Mouse (Mus musculus) frontal cortex, adult 2 months (tissue): ENCODE data around the gene Dpp3. TPM values are rescaled to one million over a fixed set of nuclear protein-coding genes. Genes with fewer than 3 reads are reported as not detected.
"Not testable (repeated sequence)": the region's sequence is repeated elsewhere in the genome, so short reads cannot be mapped to it uniquely, and the experiment has no call there.

Experiments
- DNase-seq, 2 experiments: peaks; one replicate each; pipeline ENCODE4 v3.0.0; 2022; ENCODE audit warnings: low spot score in 1 of 2; ENCODE audit errors: extremely low spot score in 1 of 2
- polyA plus RNA-seq: library from polyadenylated mRNA; depleted of rRNA; stranded (reverse); fragments of >200 nt; gene quantifications from 2 replicates; pipeline ENCODE4 v1.2.3, GENCODE M21; 2012; rRNA removed

The Dpp3 gene
- polyA plus RNA-seq, 1 experiment = 45.7 TPM

GRCm38 (mm10) chr19:4896780-4897520 lies 31.1 kb downstream of the Dpp3 start:
- DNase-seq = no peak

- no peak for DNase-seq
Observed at GRCm38 (mm10) chr19:4891798-4892197, 36.3 kb downstream of the Dpp3 start.

GRCm38 (mm10) chr19:4889791-4890190 lies 38.3 kb downstream of the Dpp3 start:
- no peak for DNase-seq

- DNase-seq = no peak
Observed at GRCm38 (mm10) chr19:4883961-4884360, 44.1 kb downstream of the Dpp3 start.

GRCm38 (mm10) chr19:4879324-4879703 lies 48.8 kb downstream of the Dpp3 start:
- DNase-seq = no peak

GRCm38 (mm10) chr19:4878405-4879323 lies 49.4 kb downstream of the Dpp3 start, which contains the start of gene Zdhhc24:
Gene Zdhhc24, plus strand, starts transcription at chr19:4878668.
- peak; percentile 93 to 98 for DNase-seq

- no peak for DNase-seq
Observed at GRCm38 (mm10) chr19:4877785-4878184, 50.3 kb downstream of the Dpp3 start, which contains the start of gene Actn3. Gene Actn3, minus strand, starts transcription at chr19:4877909.

GRCm38 (mm10) chr19:4876755-4877154 lies 51.3 kb downstream of the Dpp3 start:
- DNase-seq = no peak

- no peak for DNase-seq
Observed at GRCm38 (mm10) chr19:4876241-4876640, 51.8 kb downstream of the Dpp3 start.

GRCm38 (mm10) chr19:4874613-4875012 lies 53.5 kb downstream of the Dpp3 start:
- DNase-seq = not testable (repeated sequence)

GRCm38 (mm10) chr19:4865147-4865546 lies 62.9 kb downstream of the Dpp3 start:
- no peak for DNase-seq

GRCm38 (mm10) chr19:4863048-4863447 lies 65.0 kb downstream of the Dpp3 start:
- no peak for DNase-seq

- DNase-seq = peak in 1 of 2 experiments; percentile 60
Observed at GRCm38 (mm10) chr19:4859081-4859480, 69.0 kb downstream of the Dpp3 start.

Other genes starting within 250 kb of the Dpp3 start
- gene Gm960, start 229.6 kb downstream of the Dpp3 start, polyA plus RNA-seq = 3.9 and 4.5 TPM in 2 replicates
- 186 and 200 TPM in 2 replicates for gene Sptbn2, start 217.1 kb downstream of the Dpp3 start, polyA plus RNA-seq
- 24.3 and 25.3 TPM in 2 replicates for gene Rbm4b, start 171.8 kb downstream of the Dpp3 start, polyA plus RNA-seq
- 64.7 and 65.5 TPM in 2 replicates for gene Rbm4, start 134.4 kb downstream of the Dpp3 start, polyA plus RNA-seq
- 15.3 and 16.3 TPM in 2 replicates for gene Gm21992, start 116.7 kb downstream of the Dpp3 start, polyA plus RNA-seq
- gene Rbm14, start 116.7 kb downstream of the Dpp3 start, polyA plus RNA-seq = 26.8 and 28.0 TPM in 2 replicates
- 52.4 and 58.4 TPM in 2 replicates for gene Ccs, start 89.0 kb downstream of the Dpp3 start, polyA plus RNA-seq
- gene Ccdc87, start 88.9 kb downstream of the Dpp3 start, polyA plus RNA-seq = 1.6 and 1.9 TPM in 2 replicates
- gene Ctsf, start 73.2 kb downstream of the Dpp3 start, polyA plus RNA-seq = 138 and 145 TPM in 2 replicates
- 0.76 and 1.2 TPM in 2 replicates for gene Actn3, start 50.4 kb downstream of the Dpp3 start, polyA plus RNA-seq
- gene Zdhhc24, start 49.6 kb downstream of the Dpp3 start, polyA plus RNA-seq = 40.9 and 41.3 TPM in 2 replicates
- 32.7 and 36.4 TPM in 2 replicates for gene Bbs1, start 21.7 kb downstream of the Dpp3 start, polyA plus RNA-seq
- gene Peli3, start 14.8 kb upstream of the Dpp3 start, polyA plus RNA-seq = 13.7 and 15.0 TPM in 2 replicates
- gene Mrpl11, start 33.9 kb upstream of the Dpp3 start, polyA plus RNA-seq = 52.3 and 64.9 TPM in 2 replicates
- gene Npas4, start 62.0 kb upstream of the Dpp3 start, polyA plus RNA-seq = 19.8 and 36.8 TPM in 2 replicates
- gene Slc29a2, start 95.6 kb upstream of the Dpp3 start, polyA plus RNA-seq = 23.2 and 26.5 TPM in 2 replicates
- 96.1 and 97.4 TPM in 2 replicates for gene B4gat1, start 110.5 kb upstream of the Dpp3 start, polyA plus RNA-seq
- 4.4 and 5.4 TPM in 2 replicates for gene AC124502.3, start 110.6 kb upstream of the Dpp3 start, polyA plus RNA-seq
- gene Brms1, start 113.1 kb upstream of the Dpp3 start, polyA plus RNA-seq = 32.4 and 32.5 TPM in 2 replicates
- gene Rin1, start 122.2 kb upstream of the Dpp3 start, polyA plus RNA-seq = 59.9 and 70.6 TPM in 2 replicates
- gene Cd248, start 139.8 kb upstream of the Dpp3 start, polyA plus RNA-seq = 5.2 and 5.7 TPM in 2 replicates
- 106 and 122 TPM in 2 replicates for gene Tmem151a, start 157.2 kb upstream of the Dpp3 start, polyA plus RNA-seq
- 44.7 and 45.1 TPM in 2 replicates for gene Yif1a, start 160.3 kb upstream of the Dpp3 start, polyA plus RNA-seq
- 383 and 422 TPM in 2 replicates for gene Cnih2, start 170.2 kb upstream of the Dpp3 start, polyA plus RNA-seq
- 190 and 208 TPM in 2 replicates for gene Rab1b, start 178.8 kb upstream of the Dpp3 start, polyA plus RNA-seq
- gene Klc2, start 190.3 kb upstream of the Dpp3 start, polyA plus RNA-seq = 183 and 187 TPM in 2 replicates